Mouse (Mus musculus) NIH3T3 (cell line): ENCODE results near the gene Elf2.
A peak's percentile ranks its signal among the peaks of the same experiment; 100 is the strongest.

Source experiments
- DNase-seq: peaks from one replicate; pipeline ENCODE4 v3.0.0-alpha.2; 2012; ENCODE audit warnings: low read depth

Elf2 gene

GRCm38 (mm10) chr3:51278433-51278832 is 62.0 kb downstream of the Elf2 start:
- no peak for DNase-seq

- peak; percentile 94 for DNase-seq
Observed at GRCm38 (mm10) chr3:51277201-51278150, 63.0 kb downstream of the Elf2 start.

GRCm38 (mm10) chr3:51276421-51277111 is 63.9 kb downstream of the Elf2 start:
- DNase-seq: peak; percentile 64

GRCm38 (mm10) chr3:51275956-51276398 is 64.5 kb downstream of the Elf2 start:
- peak; percentile 99 for DNase-seq

- DNase-seq: no peak
Observed at GRCm38 (mm10) chr3:51270069-51270817, 70.2 kb downstream of the Elf2 start.

GRCm38 (mm10) chr3:51268434-51268833 is 72.0 kb downstream of the Elf2 start:
- no peak for DNase-seq

- no peak for DNase-seq
Observed at GRCm38 (mm10) chr3:51262942-51263341, 77.5 kb downstream of the Elf2 start.

- DNase-seq: no peak
Observed at GRCm38 (mm10) chr3:51258070-51258469, 82.4 kb downstream of the Elf2 start.

- no peak for DNase-seq
Observed at GRCm38 (mm10) chr3:51256450-51256849, 84.0 kb downstream of the Elf2 start.

- no peak for DNase-seq
Observed at GRCm38 (mm10) chr3:51254784-51255183, 85.7 kb downstream of the Elf2 start.

GRCm38 (mm10) chr3:51252689-51253402 is 87.6 kb downstream of the Elf2 start:
- DNase-seq: no peak

GRCm38 (mm10) chr3:51252223-51252622 is 88.2 kb downstream of the Elf2 start:
- no peak for DNase-seq

GRCm38 (mm10) chr3:51251057-51251456 is 89.4 kb downstream of the Elf2 start:
- no peak for DNase-seq

- DNase-seq: no peak
Observed at GRCm38 (mm10) chr3:51249866-51250265, 90.6 kb downstream of the Elf2 start.

- DNase-seq: no peak
Observed at GRCm38 (mm10) chr3:51249460-51249859, 91.0 kb downstream of the Elf2 start.

- DNase-seq: no peak
Observed at GRCm38 (mm10) chr3:51248600-51248999, 91.9 kb downstream of the Elf2 start.

- peak; percentile 25 for DNase-seq
Observed at GRCm38 (mm10) chr3:51247704-51248103, 92.8 kb downstream of the Elf2 start.

- DNase-seq: no peak
Observed at GRCm38 (mm10) chr3:51239541-51239940, 100.9 kb downstream of the Elf2 start.

- no peak for DNase-seq
Observed at GRCm38 (mm10) chr3:51238515-51238914, 101.9 kb downstream of the Elf2 start.

GRCm38 (mm10) chr3:51234752-51235055 is 105.8 kb downstream of the Elf2 start:
- DNase-seq: no peak

- DNase-seq: peak; percentile 92
Observed at GRCm38 (mm10) chr3:51233918-51234751, 106.3 kb downstream of the Elf2 start.
